Comparison of ENCODE assay signal across 39 mouse cellular contexts in the genomic region with DNA sequence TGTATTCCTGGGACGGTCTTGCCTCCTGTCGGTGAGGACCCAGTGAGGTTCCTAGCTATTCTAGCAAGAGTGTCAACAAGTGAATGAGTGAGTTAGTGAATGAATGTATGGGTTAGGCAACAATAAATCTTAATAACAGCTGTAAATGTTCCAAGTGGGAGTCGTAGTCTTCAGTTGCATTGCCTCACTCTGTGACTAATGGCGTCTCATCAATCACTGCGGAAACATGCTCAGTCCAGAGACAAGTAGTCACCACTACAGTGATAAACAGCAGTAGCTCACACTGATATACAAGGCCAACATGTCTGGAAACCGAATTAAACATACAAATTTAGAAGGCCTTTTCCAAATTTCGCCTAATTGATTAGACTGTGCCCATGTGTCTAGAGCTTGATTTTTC. TPM values are rescaled to one million over a fixed set of nuclear protein-coding genes. Genes with fewer than 3 reads are reported as not detected.
A peak's percentile ranks its signal among the peaks of the same experiment; 100 is the strongest.
DNase-seq lines count a peak whose midpoint lies in the region; ATAC-seq lines count a peak whose summit lies in the region.
"Had no signal": no experiment of that assay in that cellular context is flagged by ENCODE, and none has a peak within 500 bp of the region (broad histone marks: within the 10 kb centered on the region; RNA-seq: fewer than 3 reads in every experiment).

No protein-coding gene starts in this region.

- peak; percentile 68 for ATAC-seq in neural tube, embryonic 12.5 days (ENCODE audit: low FRiP score, low read depth)
- no peak for ATAC-seq in intestine, embryonic 15.5 days
- ATAC-seq: forebrain, postnatal 0 days; inflammation-experienced regulatory T-cells, adult 6 months; liver, embryonic 12.5 days; liver, postnatal 0 days; lung, postnatal 0 days; midbrain, embryonic 13.5 days had no signal

- H3K9me3 ChIP-seq in neural tube, embryonic 12.5 days, result no peaks in the 10 kb centered on the region
- no peaks in the 10 kb centered on the region for H3K9me3 ChIP-seq in intestine, embryonic 15.5 days
- H3K9me3 ChIP-seq: embryonic facial prominence, embryonic 10.5 days; embryonic facial prominence, embryonic 15.5 days; forebrain, embryonic 12.5 days; heart, embryonic 13.5 days; hindbrain, embryonic 10.5 days; hindbrain, embryonic 15.5 days; liver, embryonic 12.5 days; midbrain, embryonic 13.5 days had no signal

- H3K27me3 ChIP-seq in neural tube, embryonic 12.5 days (replicated peaks), result no peaks in the 10 kb centered on the region
- no peaks in the 10 kb centered on the region for H3K27me3 ChIP-seq in intestine, embryonic 15.5 days (replicated peaks)
- H3K27me3 ChIP-seq: embryonic facial prominence, embryonic 15.5 days; forebrain, embryonic 12.5 days; heart, embryonic 13.5 days; hindbrain, embryonic 15.5 days; liver, embryonic 12.5 days; megakaryocyte, embryonic 14.5 days; midbrain, embryonic 13.5 days had no signal

- H3K36me3 ChIP-seq in neural tube, embryonic 12.5 days, result no peaks in the 10 kb centered on the region
- no peaks in the 10 kb centered on the region for H3K36me3 ChIP-seq in intestine, embryonic 15.5 days
- H3K36me3 ChIP-seq: embryonic facial prominence, embryonic 10.5 days; embryonic facial prominence, embryonic 15.5 days; forebrain, embryonic 12.5 days; heart, embryonic 13.5 days; hindbrain, embryonic 10.5 days; hindbrain, embryonic 15.5 days; liver, embryonic 12.5 days; midbrain, embryonic 13.5 days had no signal

- H3K27ac ChIP-seq in neural tube, embryonic 12.5 days, result no peak overlapping the region
- H3K27ac ChIP-seq in intestine, embryonic 15.5 days, result no peak overlapping the region
- H3K27ac ChIP-seq: embryonic facial prominence, embryonic 10.5 days; embryonic facial prominence, embryonic 15.5 days; forebrain, embryonic 12.5 days; heart, embryonic 13.5 days; hindbrain, embryonic 10.5 days; hindbrain, embryonic 15.5 days; liver, embryonic 12.5 days; midbrain, embryonic 13.5 days; stomach, postnatal 0 days had no signal

- peak; percentile 59 for DNase-seq in adrenal gland, adult 2 months
- DNase-seq in adrenal gland, postnatal 4 days (ENCODE audit: low spot score in 2 of 2), result no peak
- DNase-seq in 3T3-L1 (ENCODE audit: low read depth, low spot score), result peak; percentile 39
- DNase-seq in adrenal gland, postnatal 36 days, result peak; percentile 22 to 25
- DNase-seq in right cerebral cortex, adult 2 months (ENCODE audit: low spot score in 2 of 2), result no peak
- DNase-seq: cerebellum, adult 8-10 months; cerebellum, postnatal 36 days; forebrain, postnatal 0 days; heart, postnatal 10 days; kidney, adult 18-20 months; layer of hippocampus, postnatal 36 days; left cerebral cortex, postnatal 4 days; liver, postnatal 0 days; lung, postnatal 4 days; right cerebral cortex, postnatal 4 days; thymus, adult 18-20 months; thymus, postnatal 25 days had no signal

- 0 out of 2 replicates have a peak, but pooled peaks cover 3% of the 10 kb centered on the region for H3K4me1 ChIP-seq in neural tube, embryonic 12.5 days
- 0 out of 2 replicates have a peak, but pooled peaks cover 3% of the 10 kb centered on the region for H3K4me1 ChIP-seq in intestine, embryonic 15.5 days (replicated peaks)
- H3K4me1 ChIP-seq: embryonic facial prominence, embryonic 10.5 days; embryonic facial prominence, embryonic 15.5 days; forebrain, embryonic 12.5 days; heart, embryonic 13.5 days; hindbrain, embryonic 10.5 days; hindbrain, embryonic 15.5 days; liver, embryonic 12.5 days; megakaryocyte, embryonic 14.5 days; midbrain, embryonic 13.5 days had no signal

- no peak overlapping the region for H3K9ac ChIP-seq in neural tube, embryonic 12.5 days
- no peak overlapping the region for H3K9ac ChIP-seq in intestine, embryonic 15.5 days
- H3K9ac ChIP-seq: embryonic facial prominence, embryonic 15.5 days; forebrain, embryonic 12.5 days; forebrain, postnatal 0 days; heart, embryonic 13.5 days; hindbrain, embryonic 15.5 days; liver, embryonic 12.5 days; liver, postnatal 0 days; midbrain, embryonic 13.5 days had no signal

- H3K4me2 ChIP-seq in neural tube, embryonic 12.5 days (replicated peaks), result no peak overlapping the region
- no peak overlapping the region for H3K4me2 ChIP-seq in intestine, embryonic 15.5 days (replicated peaks)
- H3K4me2 ChIP-seq: embryonic facial prominence, embryonic 15.5 days; forebrain, embryonic 12.5 days; heart, embryonic 13.5 days; hindbrain, embryonic 15.5 days; liver, embryonic 12.5 days; midbrain, embryonic 13.5 days had no signal

- WGBS in neural tube, embryonic 12.5 days, result 38% methylated on average over 7 of the region's 7 CpGs
- 59% methylated on average over 7 of the region's 7 CpGs for WGBS in intestine, embryonic 15.5 days

- no peak overlapping the region for H3K4me3 ChIP-seq in neural tube, embryonic 12.5 days
- H3K4me3 ChIP-seq in intestine, embryonic 15.5 days (replicated peaks), result no peak overlapping the region
- H3K4me3 ChIP-seq: embryonic facial prominence, embryonic 10.5 days; embryonic facial prominence, embryonic 15.5 days; forebrain, embryonic 12.5 days; heart, embryonic 13.5 days; hindbrain, embryonic 10.5 days; hindbrain, embryonic 15.5 days; liver, embryonic 12.5 days; megakaryocyte, embryonic 14.5 days; midbrain, embryonic 13.5 days had no signal

RNA-seq across cellular contexts. Expression of a gene that starts 36.3 kb away (rescaled TPM):
- not detected for total RNA-seq in adrenal gland, adult 2 months (2021)
- polyA plus RNA-seq in adrenal gland, adult 2 months (2012; rRNA removed), result not detected in 2 replicates
- total RNA-seq in adrenal gland, postnatal 4 days (2021), result not detected
- not detected for total RNA-seq in adrenal gland, postnatal 36 days (2021)
- not detected in 2 replicates for polyA plus RNA-seq in neural tube, embryonic 12.5 days (2016; fragmentation: Nextera tagmentation; extraction: Ambion mirVana)
- not detected in 2 replicates for polyA plus RNA-seq in intestine, embryonic 15.5 days (2015; fragmentation: Nextera tagmentation; extraction: Ambion mirVana)
- total RNA-seq: forebrain, postnatal 0 days; gastrocnemius, adult 8-10 months; heart, adult 8-10 months; heart, postnatal 10 days; layer of hippocampus, postnatal 36 days; left cerebral cortex, postnatal 4 days; MEL had no signal
- polyA plus RNA-seq: embryonic facial prominence, embryonic 10.5 days; embryonic facial prominence, embryonic 15.5 days; forebrain, embryonic 12.5 days; forebrain, postnatal 0 days; gonadal fat pad, adult 2 months; heart, embryonic 13.5 days; hindbrain, embryonic 10.5 days; hindbrain, embryonic 15.5 days; inflammation-experienced regulatory T-cells, adult 6 months; kidney, embryonic 16.5 days; large intestine, adult 2 months; limb, embryonic 14.5 days; liver, embryonic 12.5 days; liver, postnatal 0 days; lung, postnatal 0 days; midbrain, embryonic 13.5 days; spleen, adult 2 months; stomach, postnatal 0 days had no signal

Comparison
In these comparisons a context has a peak if more than half of its experiments do, and no peak if none do; other contexts are left out.
1. DNase-seq: peak in adrenal gland, adult 2 months (single experiment), 3T3-L1 (single experiment) and adrenal gland, postnatal 36 days (2 of 2); none in adrenal gland, postnatal 4 days (0 of 2) and right cerebral cortex, adult 2 months (0 of 2).